Mouse (Mus musculus): ENCODE measurements around the gene Fgfrl1.

The Fgfrl1 gene

GRCm38 (mm10) chr5:108668387-108668932 lies 23.7 kb upstream of the Fgfrl1 start:
- no peak for DNase-seq

DNA sequence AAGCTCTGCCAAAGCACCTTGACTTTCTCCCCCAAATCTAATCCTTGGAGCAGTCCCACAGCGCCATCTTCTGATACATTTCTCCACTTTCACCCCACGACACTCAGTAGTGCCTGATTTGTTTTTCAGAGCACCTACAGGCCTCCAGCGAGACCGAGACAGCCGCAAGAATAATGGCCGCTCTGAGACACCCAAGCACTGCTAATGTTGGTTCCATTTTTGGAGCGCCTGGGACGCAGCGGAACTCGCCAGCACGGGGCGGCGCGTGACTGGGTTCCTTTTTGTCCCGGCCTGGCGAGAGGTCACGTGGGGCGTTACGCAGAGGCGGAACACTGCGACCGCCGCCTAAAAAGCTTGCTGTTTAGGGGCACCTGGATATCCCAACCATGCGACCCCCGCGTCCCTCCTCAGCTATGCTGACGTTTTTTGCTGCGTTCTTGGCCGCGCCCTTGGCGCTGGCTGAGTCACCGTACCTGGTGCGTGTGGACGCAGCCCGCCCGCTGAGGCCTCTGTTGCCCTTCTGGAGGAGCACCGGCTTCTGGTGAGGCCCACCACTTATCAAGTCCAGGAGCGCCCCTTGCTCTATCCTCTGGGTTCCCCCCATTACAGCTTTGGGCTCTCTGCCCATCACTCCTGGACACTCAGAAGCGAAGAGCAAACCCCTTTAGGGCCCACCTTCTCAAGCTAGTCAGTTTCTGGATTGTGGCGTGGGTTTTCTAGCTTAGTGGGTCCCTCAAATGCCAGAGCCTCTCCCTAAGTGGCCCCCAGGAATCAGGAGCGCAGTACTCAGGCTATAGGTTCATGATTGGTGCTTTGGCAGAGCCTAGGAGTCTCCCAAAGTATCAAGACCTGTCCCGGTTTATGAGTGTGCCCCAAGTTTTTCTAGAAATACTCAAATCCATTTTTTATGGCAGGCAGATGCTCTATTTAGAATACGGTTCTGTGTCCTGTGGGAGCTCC lies 22.9 kb upstream of the Fgfrl1 start, which contains the start of gene Dgkq:
Gene Dgkq, minus strand, starts transcription at position 696 of the 960 bp plus-strand sequence.
- peak; percentile 88 for DNase-seq

- no peak for DNase-seq
Observed at GRCm38 (mm10) chr5:108669986-108670385, 22.2 kb upstream of the Fgfrl1 start.

GRCm38 (mm10) chr5:108670785-108671184 lies 21.4 kb upstream of the Fgfrl1 start:
- DNase-seq: no peak

GRCm38 (mm10) chr5:108671757-108672156 lies 20.4 kb upstream of the Fgfrl1 start:
- no peak for DNase-seq

DNA sequence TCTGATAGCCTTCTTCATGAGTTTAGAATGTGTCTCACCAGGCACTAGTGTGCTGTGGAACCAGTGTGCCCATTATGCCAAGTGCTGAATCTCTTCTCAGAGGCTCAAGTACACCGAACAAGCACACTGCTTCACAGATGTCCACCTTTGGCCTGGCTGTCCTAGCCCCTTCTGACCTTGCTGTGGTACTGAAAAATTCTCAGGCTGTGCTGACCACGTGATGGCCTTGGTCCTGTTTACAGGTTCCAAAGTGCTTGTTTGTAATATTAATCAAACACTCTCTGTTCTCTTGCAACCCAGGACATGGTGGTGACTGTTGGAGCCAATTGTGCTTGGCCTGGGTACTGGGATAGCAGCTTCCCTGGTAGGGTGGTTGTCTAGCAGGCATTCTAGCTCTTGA lies 17.6 kb upstream of the Fgfrl1 start:
- no peak for DNase-seq

- no peak for DNase-seq
Observed at GRCm38 (mm10) chr5:108675251-108675816, 16.8 kb upstream of the Fgfrl1 start, which contains the start of gene Slc26a1. Gene Slc26a1, minus strand, starts transcription at chr5:108675569.

- DNase-seq: no peak
Observed at GRCm38 (mm10) chr5:108676772-108677498, 15.2 kb upstream of the Fgfrl1 start.

GRCm38 (mm10) chr5:108677605-108678295 lies 14.4 kb upstream of the Fgfrl1 start:
- peak; percentile 83 for DNase-seq

- no peak for DNase-seq
Observed at GRCm38 (mm10) chr5:108678296-108678854, 13.8 kb upstream of the Fgfrl1 start.

DNA sequence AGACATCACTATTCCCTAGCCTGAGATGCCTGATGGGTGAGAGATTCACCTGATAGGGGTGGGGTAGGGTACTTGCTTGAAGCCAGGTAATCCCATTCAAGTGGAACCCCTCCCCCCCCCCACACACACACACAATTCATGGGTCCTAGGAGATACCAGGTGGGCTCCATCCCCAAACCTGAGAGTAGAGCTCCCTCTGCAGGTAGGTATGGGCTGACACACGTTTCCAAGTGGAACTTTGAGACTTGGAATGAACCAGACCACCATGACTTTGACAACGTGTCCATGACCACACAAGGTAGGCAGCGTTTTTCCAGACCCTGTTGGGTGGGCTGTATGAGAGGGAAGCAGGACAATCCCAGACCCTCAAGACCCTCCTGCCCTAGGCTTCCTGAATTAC lies 12.3 kb upstream of the Fgfrl1 start:
- DNase-seq: no peak

DNA sequence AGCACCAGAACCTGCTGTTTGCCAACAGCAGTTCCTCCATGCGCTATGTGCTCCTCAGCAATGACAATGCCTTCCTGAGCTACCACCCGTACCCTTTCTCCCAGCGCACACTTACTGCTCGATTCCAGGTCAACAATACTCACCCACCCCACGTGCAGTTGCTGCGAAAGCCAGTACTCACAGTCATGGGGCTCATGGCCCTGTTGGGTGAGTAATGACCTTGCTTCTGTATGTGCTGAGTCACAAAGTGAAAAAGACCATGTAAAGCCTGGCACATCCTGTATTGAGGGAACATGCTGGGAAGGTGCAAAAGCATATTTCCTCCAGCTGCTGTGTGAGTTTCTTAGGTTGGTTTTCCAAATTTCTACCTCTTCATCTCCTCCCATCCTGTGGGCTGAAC lies 11.3 kb upstream of the Fgfrl1 start:
- no peak for DNase-seq

GRCm38 (mm10) chr5:108689091-108689490 lies 3.1 kb upstream of the Fgfrl1 start:
- no peak for DNase-seq

GRCm38 (mm10) chr5:108691152-108691551 lies 1.0 kb upstream of the Fgfrl1 start:
- DNase-seq: no peak

DNA sequence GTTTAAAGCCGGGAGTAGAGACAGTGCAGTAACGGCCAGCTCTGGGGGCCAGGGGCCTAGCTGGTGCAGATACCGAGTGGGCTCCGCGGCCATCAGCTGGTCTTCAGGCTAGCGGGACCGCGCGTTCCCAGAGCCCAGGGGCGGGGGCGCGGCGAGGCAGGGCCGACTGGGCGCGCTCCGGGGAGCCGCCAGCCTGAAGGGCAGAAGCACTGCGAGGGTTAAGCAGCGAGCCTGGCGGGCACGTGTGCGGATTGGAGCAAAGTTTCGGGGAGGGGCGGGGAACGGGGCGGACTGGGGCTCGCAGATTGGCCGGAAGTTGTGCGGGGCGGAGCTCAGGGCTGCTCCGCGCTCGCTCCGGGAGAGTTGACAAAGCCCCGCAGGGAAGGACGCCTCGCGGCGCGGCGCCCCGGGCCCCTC lies 1.7 kb downstream of the Fgfrl1 start:
- peak; percentile 74 for DNase-seq

DNA sequence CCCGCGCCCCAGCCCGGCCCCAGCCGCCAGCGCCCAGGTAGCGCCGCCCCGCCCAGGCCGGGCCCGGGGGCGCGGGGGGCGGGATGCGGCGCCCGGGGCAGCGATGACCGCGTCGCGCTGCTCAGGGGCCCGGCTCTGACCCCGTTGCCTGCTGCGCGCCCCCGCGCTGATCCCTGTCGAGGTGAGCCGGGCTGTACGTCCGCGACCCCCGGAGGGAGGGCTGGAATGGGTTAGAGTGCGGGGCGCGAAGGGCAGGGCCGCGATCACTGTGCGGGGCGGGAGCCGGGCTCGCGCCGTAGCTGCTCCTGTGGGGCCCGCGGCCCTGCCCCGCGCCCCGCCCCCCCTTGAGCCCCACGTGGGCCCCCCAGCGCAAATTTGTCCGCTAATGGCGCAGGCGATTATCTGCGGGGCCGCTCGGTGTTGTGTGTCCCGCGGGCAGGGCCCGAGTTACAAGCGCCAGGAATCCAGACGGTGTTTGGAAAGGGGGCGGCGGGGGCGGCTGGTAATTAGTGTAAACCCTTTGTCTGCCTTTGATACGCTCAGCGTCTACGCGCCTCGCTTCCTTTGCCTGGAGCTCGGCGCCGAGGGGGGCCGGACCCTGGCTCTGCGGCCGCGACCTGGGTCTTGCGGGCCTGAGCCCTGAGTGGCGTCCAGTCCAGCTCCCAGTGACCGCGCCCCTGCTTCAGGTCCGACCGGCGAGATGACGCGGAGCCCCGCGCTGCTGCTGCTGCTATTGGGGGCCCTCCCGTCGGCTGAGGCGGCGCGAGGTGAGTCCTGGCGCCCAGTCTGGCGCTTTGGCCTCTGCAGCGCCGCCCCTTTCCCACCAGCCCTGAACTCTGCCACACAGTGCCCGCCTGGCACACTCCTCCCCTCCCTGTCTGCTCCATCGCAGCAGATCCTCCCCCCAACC lies 2.4 kb downstream of the Fgfrl1 start:
- no peak for DNase-seq

GRCm38 (mm10) chr5:108695861-108696260 lies 3.7 kb downstream of the Fgfrl1 start:
- DNase-seq: no peak

DNA sequence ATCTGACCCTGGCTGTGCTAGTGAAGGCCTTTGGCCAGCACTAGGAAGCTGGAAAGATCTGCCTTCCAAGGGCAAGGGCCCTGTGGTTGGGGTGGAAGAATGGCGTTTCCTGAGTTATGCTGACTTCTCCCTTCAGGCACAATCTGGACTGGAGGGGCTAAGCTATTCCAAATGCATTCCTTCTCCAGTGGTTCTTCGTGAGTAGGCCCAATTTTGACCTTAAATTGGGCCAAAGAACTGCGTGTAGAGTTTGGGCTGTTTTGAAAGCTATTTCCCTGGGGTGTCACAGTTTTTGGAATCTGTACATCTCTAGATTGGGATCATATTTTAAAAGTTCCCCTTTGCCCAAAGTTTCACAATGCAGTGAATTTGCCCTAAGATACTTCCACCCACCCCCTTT lies 4.4 kb downstream of the Fgfrl1 start:
- no peak for DNase-seq

- peak; percentile 47 for DNase-seq
Observed at GRCm38 (mm10) chr5:108697341-108697753, 5.2 kb downstream of the Fgfrl1 start.

DNA sequence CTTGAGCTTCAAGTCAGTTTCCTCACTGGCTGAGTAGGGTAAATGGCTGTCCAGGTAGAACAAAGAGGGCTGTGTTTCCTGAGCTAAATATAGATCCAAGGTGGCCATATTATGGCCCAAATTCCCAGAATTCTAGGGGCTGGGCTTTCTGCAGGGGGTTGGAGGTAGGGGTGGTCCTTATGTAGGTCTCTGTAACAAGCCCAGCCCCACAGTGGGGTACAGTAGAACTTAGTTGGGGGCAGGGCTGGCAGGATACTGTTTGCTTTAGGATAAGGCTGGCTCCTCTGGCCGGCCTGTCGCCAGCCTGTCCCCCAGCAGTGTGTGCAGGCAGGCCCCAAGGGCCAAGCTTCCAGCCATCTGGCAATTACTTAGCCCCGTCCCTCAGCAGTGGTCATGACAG lies 8.2 kb downstream of the Fgfrl1 start:
- no peak for DNase-seq
